Mouse (Mus musculus) left cerebral cortex, adult 11 months (tissue): ENCODE data around the gene Gm10719.
"Not testable (repeated sequence)": the region's sequence is repeated elsewhere in the genome, so short reads cannot be mapped to it uniquely, and the experiment has no call there.

ENCODE experiments used
- DNase-seq: peaks from one replicate; pipeline ENCODE4 v3.0.0; 2022; ENCODE audit warnings: low spot score

The Gm10719 gene

GRCm38 (mm10) chr9:3025653-3026052, 8.4 kb downstream of the Gm10719 start:
- DNase-seq, result peak; percentile 17

- not testable (repeated sequence) for DNase-seq
Measured at GRCm38 (mm10) chr9:3026136-3026535, 8.9 kb downstream of the Gm10719 start.

- not testable (repeated sequence) for DNase-seq
Measured at GRCm38 (mm10) chr9:3026741-3027140, 9.5 kb downstream of the Gm10719 start.

- DNase-seq, result not testable (repeated sequence)
Measured at GRCm38 (mm10) chr9:3027200-3027599, 10.0 kb downstream of the Gm10719 start.

- not testable (repeated sequence) for DNase-seq
Measured at GRCm38 (mm10) chr9:3029276-3030000, 12.2 kb downstream of the Gm10719 start.

- DNase-seq, result not testable (repeated sequence)
Measured at GRCm38 (mm10) chr9:3030677-3031318, 13.6 kb downstream of the Gm10719 start.

- not testable (repeated sequence) for DNase-seq
Measured at GRCm38 (mm10) chr9:3034299-3034698, 17.1 kb downstream of the Gm10719 start, which contains the start of gene Gm17535. TSS of gene Gm17535 (plus strand) at chr9:3034599.

- not testable (repeated sequence) for DNase-seq
Measured at GRCm38 (mm10) chr9:3036577-3036976, 19.4 kb downstream of the Gm10719 start, which contains the start of gene Gm10715. TSS of gene Gm10715 (plus strand) at chr9:3036877.

- DNase-seq, result not testable (repeated sequence)
Measured at GRCm38 (mm10) chr9:3038161-3038560, 21.0 kb downstream of the Gm10719 start.
